Mouse (Mus musculus): ENCODE results near the gene Mlxipl.

GRCm38 (mm10) chr5:135042105-135042788 lies 47.4 kb upstream of the Mlxipl start:
- no peak for TF ChIP-seq EP300 (IDR thresholded peaks at IDR 0.05; ENCODE audit: low read depth)
- TF ChIP-seq CTCF (IDR thresholded peaks at IDR 0.05; ENCODE audit: low read depth), result no peak
